Mouse (Mus musculus) ES-E14 (cell line): ENCODE results near the gene Kif18b. TPM values are rescaled to one million over a fixed set of nuclear protein-coding genes. Genes with fewer than 3 reads are reported as not detected.
A peak's percentile ranks its signal among the peaks of the same experiment; 100 is the strongest.

ENCODE experiments used
- DNase-seq: peaks from one replicate; pipeline ENCODE4 v3.0.0-alpha.2; 2013; ENCODE audit warnings: low read depth, low spot score
- H3K27ac ChIP-seq: 2 replicates; pipeline ENCODE4 v1.5.1; 2012; ENCODE audit warnings: low read depth, mild to moderate bottlenecking, low read length, moderate library complexity, mixed read lengths; ENCODE audit not compliant: poor library complexity, insufficient read depth, severe bottlenecking
- H3K36me3 ChIP-seq: 2 replicates; pipeline ENCODE4 v1.6.1; 2012; ENCODE audit warnings: mild to moderate bottlenecking, low read length, moderate library complexity, mixed read lengths; ENCODE audit not compliant: control insufficient read depth, poor library complexity, insufficient read depth, severe bottlenecking
- H3K4me1 ChIP-seq, 2 experiments: fragments of 150-350 bp in 1 of 2; sonication (generic) in 1 of 2; 2 replicates each; pipeline ENCODE4 v1.6.1; 2012; ENCODE audit warnings: low read length in 2 of 2, mild to moderate bottlenecking in 1 of 2, mixed read lengths in 1 of 2; ENCODE audit not compliant: control insufficient read depth in 2 of 2, insufficient read depth in 2 of 2, poor library complexity in 1 of 2
- H3K4me3 ChIP-seq, 2 experiments: fragments of 150-350 bp in 1 of 2; sonication (generic) in 1 of 2; 2 replicates each; pipeline ENCODE4 v1.5.1; 2012; ENCODE audit warnings: low read length in 2 of 2, low read depth in 1 of 2, mild to moderate bottlenecking in 1 of 2, mixed read lengths in 1 of 2; ENCODE audit not compliant: insufficient read depth in 1 of 2, poor library complexity in 1 of 2, severe bottlenecking in 1 of 2
- H3K9ac ChIP-seq: 2 replicates; pipeline ENCODE4 v1.6.1; 2012; ENCODE audit warnings: low read depth, mild to moderate bottlenecking, low read length, mixed read lengths; ENCODE audit not compliant: poor library complexity, insufficient read depth, severe bottlenecking
- H3K9me3 ChIP-seq: fragments of 150-350 bp; sonication (generic); 2 replicates; pipeline ENCODE4 v1.6.1; 2012; ENCODE audit warnings: low read depth, mild to moderate bottlenecking, low read length; ENCODE audit not compliant: control insufficient read depth, insufficient read depth
- CHD2 ChIP-seq: IDR thresholded peaks from 2 replicates; pipeline ENCODE4 v1.6.1; 2014; ENCODE audit warnings: mild to moderate bottlenecking, low read depth, low read length, inconsistent platforms
- HCFC1 ChIP-seq: IDR thresholded peaks from 2 replicates; pipeline ENCODE4 v1.6.1; 2012; ENCODE audit warnings: low read length, inconsistent platforms, borderline replicate concordance; ENCODE audit not compliant: insufficient read depth
- MAFK ChIP-seq: IDR thresholded peaks from 2 replicates; pipeline ENCODE4 v1.6.1; 2014; ENCODE audit warnings: mild to moderate bottlenecking, low read depth, low read length, inconsistent platforms; ENCODE audit not compliant: insufficient read depth
- ZC3H11A ChIP-seq: IDR thresholded peaks from 2 replicates; pipeline ENCODE4 v1.6.1; 2012; ENCODE audit warnings: low read depth, mild to moderate bottlenecking, inconsistent platforms, low read length, borderline replicate concordance
- ZNF384 ChIP-seq: IDR thresholded peaks from 2 replicates; pipeline ENCODE4 v1.6.1; 2012; ENCODE audit warnings: low read depth, low read length, inconsistent platforms
- in situ Hi-C, 2 experiments: fragments of 600-800 bp; cut with MboI; formaldehyde crosslinking; loops; one replicate each; pipeline ENCODE4 v1.15.1; 2025; ENCODE audit warnings: low sequenced_read_pairs in 2 of 2, inconsistent platforms in 1 of 2; ENCODE audit not compliant: unreplicated experiment in 2 of 2
- total RNA-seq: library from RNA; depleted of rRNA; stranded (reverse); fragments of 300-350 nt; gene quantifications from 2 replicates; pipeline ENCODE4 v1.2.3, GENCODE M21; 2012

The Kif18b gene
- total RNA-seq, 1 experiment, result 38.4 TPM

- no peaks in the 10 kb centered on the region for H3K9me3 ChIP-seq
- DNase-seq, result no peak
- TF ChIP-seq HCFC1 (no peak), MAFK (no peak)
- H3K9ac ChIP-seq, result peak overlapping the region; percentile 51
- no peak overlapping the region for H3K27ac ChIP-seq
- peak overlapping the region; percentile 63 to 66 for H3K4me3 ChIP-seq
- H3K4me1 ChIP-seq, result peaks cover 0 to 5% of the 10 kb centered on the region in 2 experiments; a peak in 1 of 4 replicates
- no peaks in the 10 kb centered on the region for H3K36me3 ChIP-seq
- in situ Hi-C loops, result no loop called here
Observed at GRCm38 (mm10) chr11:102948043-102948961, 23.4 kb upstream of the Kif18b start.

GRCm38 (mm10) chr11:102946992-102947343, 22.0 kb upstream of the Kif18b start:
- Histone ChIP-seq H3K4me3 (peak overlapping the region; percentile 9 to 63; a peak in 3 of 4 replicates), H3K9me3 (no peaks in the 10 kb centered on the region), H3K27ac (no peak overlapping the region), H3K9ac (no peak overlapping the region), H3K36me3 (no peaks in the 10 kb centered on the region), H3K4me1 (peaks cover 0 to 5% of the 10 kb centered on the region in 2 experiments; a peak in 1 of 4 replicates)
- in situ Hi-C loops, result no loop called here
- no peak for DNase-seq
- TF ChIP-seq ZC3H11A (no peak), MAFK (no peak), HCFC1 (no peak), ZNF384 (no peak), CHD2 (no peak)

- no peaks in the 10 kb centered on the region for H3K9me3 ChIP-seq
- H3K9ac ChIP-seq, result peak within 1 kb of the TSS; percentile 69
- no peaks in the 10 kb centered on the region for H3K36me3 ChIP-seq
- DNase-seq, result peak; percentile 82
- TF ChIP-seq ZC3H11A (no peak), HCFC1 (no peak)
- H3K4me3 ChIP-seq, result peak within 1 kb of the TSS; percentile 63 to 75
- in situ Hi-C loops, result no loop called here
- no peak within 1 kb of the TSS for H3K27ac ChIP-seq
- H3K4me1 ChIP-seq, result peaks cover 0 to 5% of the 10 kb centered on the region in 2 experiments; a peak in 1 of 4 replicates
Observed at GRCm38 (mm10) chr11:102946265-102946991, 21.5 kb upstream of the Kif18b start, which contains the start of gene C1ql1. C1ql1 (minus strand) TSS chr11:102946688.

GRCm38 (mm10) chr11:102945306-102946264, 20.7 kb upstream of the Kif18b start:
- Histone ChIP-seq H3K4me1 (peaks cover 0 to 5% of the 10 kb centered on the region in 2 experiments; a peak in 1 of 4 replicates), H3K9ac (peak overlapping the region; percentile 69), H3K9me3 (no peaks in the 10 kb centered on the region), H3K27ac (no peak overlapping the region), H3K36me3 (no peaks in the 10 kb centered on the region), H3K4me3 (peak overlapping the region; percentile 63 to 75; a peak in 3 of 4 replicates)
- TF ChIP-seq CHD2, result no peak
- TF ChIP-seq HCFC1, result no peak
- TF ChIP-seq ZC3H11A, result no peak
- no peak for TF ChIP-seq ZNF384
- no peak for TF ChIP-seq MAFK
- DNase-seq, result no peak
- in situ Hi-C loops, result no loop called here
